8 mouse cellular contexts compared by ENCODE assay signal in the genomic region with DNA sequence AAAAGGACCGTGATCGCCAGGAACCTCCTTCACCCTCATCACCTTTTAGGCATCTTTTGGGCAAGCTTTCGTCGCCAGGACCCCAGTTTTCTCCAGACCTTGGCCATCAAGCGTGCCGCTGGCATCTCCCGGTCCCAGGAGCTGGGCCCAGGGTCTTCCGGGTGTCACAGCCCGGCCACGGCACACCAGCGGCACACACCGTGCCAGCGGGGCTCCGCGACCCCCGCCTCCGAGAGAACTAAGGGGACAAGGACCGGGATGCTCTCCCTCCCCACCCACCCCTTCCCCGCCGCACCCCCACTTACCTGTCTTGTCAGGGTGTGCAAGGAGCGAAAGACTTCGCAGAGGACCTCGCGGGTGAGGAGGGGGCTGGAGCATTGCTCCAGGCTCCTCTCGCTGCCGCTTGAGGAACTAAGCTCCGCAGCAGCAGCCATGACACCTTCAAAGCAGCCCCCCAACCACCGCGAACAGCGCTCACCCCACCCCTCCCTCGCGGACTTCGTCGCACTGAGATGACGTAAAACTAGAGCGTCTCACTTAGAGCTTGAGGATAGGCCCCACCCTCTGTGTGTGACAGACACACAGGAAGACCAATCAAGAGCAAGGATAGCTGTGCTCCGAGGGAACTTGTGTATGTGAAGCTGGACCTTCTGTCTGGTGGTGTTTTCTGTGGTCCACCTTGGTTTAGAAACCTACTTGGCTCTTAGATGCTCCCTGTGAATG. TPM values are rescaled to one million over a fixed set of nuclear protein-coding genes. Genes with fewer than 3 reads are reported as not detected.
DNase-seq lines count a peak whose midpoint lies in the region; ATAC-seq lines count a peak whose summit lies in the region.

Mbip (minus strand) TSS at position 528 of the 723 bp plus-strand sequence.

- intact Hi-C loops in gastrocnemius, postnatal 14 days (cut with DNase I; ENCODE audit: low total_unique reads), result no loop called here
- intact Hi-C loops in left cerebral cortex, postnatal 10 days (cut with DNase I), result no loop called here

- ATAC-seq in inflammation-experienced regulatory T-cells, adult 6 months, result peak; percentile 97
- ATAC-seq in megakaryocyte-erythroid progenitor cell, adult 5-6 weeks (replicated peaks; ENCODE audit: low FRiP score, low TSS enrichment, poor library complexity, severe bottlenecking), result peak; percentile 100

- DNase-seq in adrenal gland, adult (ENCODE audit: inconsistent age in 2 of 2, low spot score in 1 of 2), result peak; percentile 93 to 99
- DNase-seq in embryo, embryonic 10.5 days (ENCODE audit: low spot score), result peak; percentile 99
- peak; percentile 97 for DNase-seq in gastrocnemius, postnatal 14 days
- peak; percentile 98 to 99 for DNase-seq in left cerebral cortex, postnatal 10 days (ENCODE audit: extremely low spot score in 1 of 2, low spot score in 2 of 2)
- peak; percentile 94 for DNase-seq in right cerebral cortex, postnatal 25 days
- DNase-seq in urinary bladder, postnatal 4 days (ENCODE audit: low spot score in 2 of 2), result peak; percentile 93 to 99

RNA-seq across cellular contexts. Expression of gene Mbip, which starts in this region (rescaled TPM):
- total RNA-seq in gastrocnemius, postnatal 14 days (2021), result 1 to 10 TPM; 6.4 to 8.3 TPM
- 10 to 100 TPM; 32.3 to 40.8 (median 34.4) TPM for polyA plus RNA-seq in inflammation-experienced regulatory T-cells, adult 6 months (2017; shearing (Covaris generic))
- 10 to 100 TPM; 16.7 to 19.4 TPM for total RNA-seq in left cerebral cortex, postnatal 10 days (2021)
- 20.2 and 27.0 TPM in 2 replicates for total RNA-seq in megakaryocyte-erythroid progenitor cell, adult 5-6 weeks (2014; fragmentation: Nextera tagmentation)
- total RNA-seq in megakaryocyte-erythroid progenitor cell, adult 5-6 weeks (2017), result 34.7 and 37.8 TPM in 2 replicates

Comparison
In these comparisons a context has a peak if more than half of its experiments do, and no peak if none do; other contexts are left out.
1. Peak in every context shown above with its lines: DNase-seq and ATAC-seq.